Mouse (Mus musculus) hindbrain, embryonic 11.5 days (tissue): ENCODE measurements around the gene Hnrnpa3. TPM values are rescaled to one million over a fixed set of nuclear protein-coding genes. Genes with fewer than 3 reads are reported as not detected.
"Not testable (repeated sequence)": the region's sequence is repeated elsewhere in the genome, so short reads cannot be mapped to it uniquely, and the experiment has no call there.

Experiments used
- ATAC-seq: fragments of 200-750 bp; cut with Nextera tagmentation; 2 replicates; pipeline ENCODE4 v1.8.0; 2017; ENCODE audit warnings: mild to moderate bottlenecking, moderate TSS enrichment, moderate library complexity; ENCODE audit not compliant: low FRiP score
- DNase-seq: peaks from one replicate; pipeline ENCODE4 v3.0.0-alpha.2; 2015; ENCODE audit warnings: low spot score
- H3K27ac ChIP-seq: fragments of 300-500 bp; sonication (generic); 2 replicates; pipeline ENCODE4 v1.5.1; 2014; ENCODE audit warnings: mild to moderate bottlenecking, low read depth, low read length
- H3K27me3 ChIP-seq: fragments of 300-500 bp; sonication (generic); 2 replicates; pipeline ENCODE4 v1.6.1; 2014; ENCODE audit warnings: mild to moderate bottlenecking, low read length, moderate library complexity, mixed read lengths; ENCODE audit not compliant: control insufficient read depth, insufficient read depth
- H3K36me3 ChIP-seq: fragments of 300-500 bp; sonication (generic); 2 replicates; pipeline ENCODE4 v1.6.1; 2014; ENCODE audit warnings: mild to moderate bottlenecking, low read length, moderate library complexity, mixed read lengths; ENCODE audit not compliant: control insufficient read depth, insufficient read depth
- H3K4me1 ChIP-seq: fragments of 300-500 bp; sonication (generic); replicated peaks from 2 replicates; pipeline ENCODE4 v1.6.1; 2014; ENCODE audit warnings: low read length, mixed read lengths; ENCODE audit not compliant: control insufficient read depth, insufficient read depth
- H3K4me2 ChIP-seq: fragments of 300-500 bp; sonication (generic); replicated peaks from 2 replicates; pipeline ENCODE4 v1.6.1; 2014; ENCODE audit warnings: mild to moderate bottlenecking, low read depth, low read length
- H3K4me3 ChIP-seq: fragments of 300-500 bp; sonication (generic); 2 replicates; pipeline ENCODE4 v1.5.1; 2014; ENCODE audit warnings: low read depth, low read length
- H3K9ac ChIP-seq: fragments of 300-500 bp; sonication (generic); 2 replicates; pipeline ENCODE4 v1.6.1; 2014; ENCODE audit warnings: low read depth, low read length
- H3K9me3 ChIP-seq: fragments of 300-500 bp; sonication (generic); 2 replicates; pipeline ENCODE4 v1.6.1; 2016; ENCODE audit warnings: low read length; ENCODE audit not compliant: control insufficient read depth
- WGBS: fragments of 180-500 bp; shearing (Covaris S2); extraction: QIAGEN DNeasy Blood & Tissue Kit; methylation state at CpG from one replicate; pipeline ENCODE4 v1.1.7; 2014; 5-methylcytosine and 5-hydroxymethylcytosine counted together
- polyA plus RNA-seq: library from polyadenylated mRNA; unstranded; fragments of >200 nt; fragmentation: Nextera tagmentation; extraction: Ambion mirVana; gene quantifications from 2 replicates; pipeline ENCODE4 v1.2.1, GENCODE M21; 2014

Hnrnpa3 gene
- polyA plus RNA-seq, 1 experiment from 2014 or later = 304 TPM

- ATAC-seq (no peak), DNase-seq (no peak)
- 82% methylated on average over 6 of the region's 6 CpGs for WGBS
- no peaks in the 10 kb centered on the region for H3K9me3 ChIP-seq
- no peaks in the 10 kb centered on the region for H3K4me1 ChIP-seq
- no peak overlapping the region for H3K27ac ChIP-seq
- no peak overlapping the region for H3K9ac ChIP-seq
- no peaks in the 10 kb centered on the region for H3K36me3 ChIP-seq
- H3K4me3 ChIP-seq = no peak overlapping the region
- H3K27me3 ChIP-seq = no peaks in the 10 kb centered on the region
- no peak overlapping the region for H3K4me2 ChIP-seq
These were observed 25.7 kb upstream of the Hnrnpa3 start for GRCm38 (mm10) chr2:75633381-75633780.

- 77% methylated on average over 5 of the region's 5 CpGs for WGBS
- no peaks in the 10 kb centered on the region for H3K9me3 ChIP-seq
- H3K27me3 ChIP-seq = no peaks in the 10 kb centered on the region
- H3K4me2 ChIP-seq = no peak overlapping the region
- H3K9ac ChIP-seq = no peak overlapping the region
- no peaks in the 10 kb centered on the region for H3K4me1 ChIP-seq
- ATAC-seq (no peak), DNase-seq (no peak)
- no peak overlapping the region for H3K4me3 ChIP-seq
- H3K36me3 ChIP-seq = no peaks in the 10 kb centered on the region
- H3K27ac ChIP-seq = no peak overlapping the region
These were observed 25.3 kb upstream of the Hnrnpa3 start for GRCm38 (mm10) chr2:75633784-75634183.

DNA sequence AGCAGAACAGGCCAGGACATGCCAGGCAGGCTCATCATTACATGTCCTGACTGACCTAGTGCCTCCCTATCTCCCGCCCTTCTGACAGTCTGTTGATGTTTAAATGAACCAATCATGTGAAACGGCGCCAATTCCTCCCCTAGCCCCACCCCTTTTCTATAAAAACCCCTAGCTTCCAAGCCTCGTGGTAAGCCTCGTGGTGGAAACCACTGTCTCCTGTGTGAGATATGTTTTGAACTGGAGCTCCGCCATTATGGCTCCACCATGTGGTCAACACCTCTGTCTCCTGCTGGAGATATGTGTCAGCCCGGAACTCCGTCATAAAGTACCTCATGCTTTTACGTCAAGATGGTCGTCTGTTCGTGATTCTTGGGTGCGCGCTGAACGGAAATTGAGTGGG is 24.6 kb upstream of the Hnrnpa3 start:
- not testable (repeated sequence) for H3K27ac ChIP-seq, ATAC-seq, H3K9ac ChIP-seq, H3K36me3 ChIP-seq, H3K4me1 ChIP-seq, DNase-seq, H3K9me3 ChIP-seq, H3K4me2 ChIP-seq, H3K4me3 ChIP-seq, H3K27me3 ChIP-seq
- WGBS = 94% methylated on average over 14 of the region's 14 CpGs

DNA sequence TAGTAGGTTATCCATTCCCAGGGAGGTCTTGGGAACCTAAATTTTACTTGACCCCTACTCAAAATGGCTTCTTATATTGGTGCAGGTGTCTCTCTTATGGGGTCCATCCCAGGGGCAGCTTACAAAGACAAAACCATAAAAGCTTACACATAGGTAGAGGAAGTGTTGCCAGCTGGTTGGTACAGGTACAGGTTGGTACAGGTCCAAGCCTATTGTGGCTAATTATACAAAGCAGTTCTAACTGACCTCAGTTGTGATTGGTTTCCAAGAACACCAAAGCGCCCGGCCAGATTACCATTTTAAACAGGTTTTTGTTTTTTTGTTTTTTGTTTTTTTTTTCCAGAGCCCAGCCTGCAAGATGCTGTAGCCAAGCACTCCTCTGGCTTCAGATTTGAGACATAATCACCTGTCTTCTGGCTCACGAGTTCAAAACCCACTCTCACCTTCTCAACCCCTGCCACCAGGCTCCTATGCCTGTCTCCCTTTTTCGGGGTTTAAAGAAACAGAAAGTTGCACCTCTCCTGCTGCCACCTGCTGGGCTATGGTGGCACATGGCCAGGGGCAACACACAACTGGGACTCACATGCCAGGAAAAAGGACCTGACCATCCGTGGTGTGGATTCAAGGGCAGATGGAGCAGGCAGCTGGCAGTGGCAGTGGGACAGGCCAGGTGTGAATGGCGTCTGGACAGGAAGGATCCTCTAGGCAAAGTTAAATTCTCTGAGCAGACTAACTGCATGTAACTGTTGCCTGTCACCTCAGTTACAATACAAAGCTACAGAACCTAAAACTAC is 22.6 kb upstream of the Hnrnpa3 start:
- H3K36me3 ChIP-seq = no peaks in the 10 kb centered on the region
- no peaks in the 10 kb centered on the region for H3K9me3 ChIP-seq
- H3K4me2 ChIP-seq = no peak overlapping the region
- WGBS = 79% methylated on average over 6 of the region's 6 CpGs
- ATAC-seq (no peak), DNase-seq (no peak)
- H3K4me3 ChIP-seq = no peak overlapping the region
- H3K9ac ChIP-seq = no peak overlapping the region
- H3K27ac ChIP-seq = no peak overlapping the region
- H3K27me3 ChIP-seq = no peaks in the 10 kb centered on the region
- no peaks in the 10 kb centered on the region for H3K4me1 ChIP-seq

- H3K4me1 ChIP-seq, H3K4me2 ChIP-seq, H3K9ac ChIP-seq, H3K27ac ChIP-seq, H3K36me3 ChIP-seq, H3K4me3 ChIP-seq, ATAC-seq, DNase-seq, H3K27me3 ChIP-seq, H3K9me3 ChIP-seq: not testable (repeated sequence)
- 96% methylated on average over 2 of the region's 2 CpGs for WGBS
These were observed 22.1 kb upstream of the Hnrnpa3 start for GRCm38 (mm10) chr2:75637055-75637304.

- no peak for ATAC-seq
- H3K9ac ChIP-seq = no peak overlapping the region
- H3K27ac ChIP-seq = no peak overlapping the region
- no peaks in the 10 kb centered on the region for H3K27me3 ChIP-seq
- H3K4me2 ChIP-seq = no peak overlapping the region
- no peak overlapping the region for H3K4me3 ChIP-seq
- DNase-seq = no peak
- H3K36me3 ChIP-seq = no peaks in the 10 kb centered on the region
- H3K4me1 ChIP-seq = no peaks in the 10 kb centered on the region
- H3K9me3 ChIP-seq = no peaks in the 10 kb centered on the region
These were observed 21.7 kb upstream of the Hnrnpa3 start for GRCm38 (mm10) chr2:75637361-75637760.

GRCm38 (mm10) chr2:75637822-75638221 is 21.2 kb upstream of the Hnrnpa3 start:
- H3K27me3 ChIP-seq, H3K4me2 ChIP-seq, H3K4me3 ChIP-seq, H3K4me1 ChIP-seq, H3K9ac ChIP-seq, H3K27ac ChIP-seq, H3K36me3 ChIP-seq, ATAC-seq, DNase-seq, H3K9me3 ChIP-seq: not testable (repeated sequence)
- WGBS = 91% methylated on average over 6 of the region's 6 CpGs

GRCm38 (mm10) chr2:75639535-75639934 is 19.5 kb upstream of the Hnrnpa3 start:
- H3K4me2 ChIP-seq, H3K9me3 ChIP-seq, DNase-seq, H3K9ac ChIP-seq, H3K4me3 ChIP-seq, H3K27me3 ChIP-seq, H3K4me1 ChIP-seq, H3K27ac ChIP-seq, H3K36me3 ChIP-seq, ATAC-seq: not testable (repeated sequence)
- 75% methylated on average over 4 of the region's 12 CpGs for WGBS

GRCm38 (mm10) chr2:75642312-75642711 is 16.7 kb upstream of the Hnrnpa3 start:
- not testable (repeated sequence) for ATAC-seq, H3K4me1 ChIP-seq, DNase-seq, H3K27me3 ChIP-seq, H3K4me3 ChIP-seq, H3K9ac ChIP-seq, H3K36me3 ChIP-seq, H3K9me3 ChIP-seq, H3K27ac ChIP-seq, H3K4me2 ChIP-seq
- 93% methylated on average over 4 of the region's 4 CpGs for WGBS
